Mouse (Mus musculus): Measurements from ENCODE around the gene Cox4i2.
A peak's percentile ranks its signal among the peaks of the same experiment; 100 is the strongest.

The Cox4i2 gene

DNA sequence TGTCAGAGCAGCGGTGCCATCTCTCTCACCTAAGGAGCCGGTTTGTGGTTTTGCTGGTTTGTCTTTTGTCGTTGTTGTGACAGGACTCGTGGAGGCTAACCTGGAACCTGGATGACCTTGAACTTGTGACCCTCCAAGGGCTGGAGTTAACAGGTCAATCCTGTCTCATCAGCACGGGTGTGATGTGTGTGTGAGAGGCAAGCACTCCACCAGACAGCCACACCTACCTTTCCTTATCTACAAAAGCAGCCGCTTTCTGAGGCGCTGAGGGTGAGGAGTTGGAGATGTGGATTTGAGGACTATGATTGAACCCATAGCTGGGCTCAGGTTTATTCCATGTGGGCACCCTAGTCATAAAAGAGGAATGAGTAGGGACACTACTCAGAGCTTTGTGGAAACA, 15.7 kb downstream of the Cox4i2 start:
- no peak for DNase-seq

DNA sequence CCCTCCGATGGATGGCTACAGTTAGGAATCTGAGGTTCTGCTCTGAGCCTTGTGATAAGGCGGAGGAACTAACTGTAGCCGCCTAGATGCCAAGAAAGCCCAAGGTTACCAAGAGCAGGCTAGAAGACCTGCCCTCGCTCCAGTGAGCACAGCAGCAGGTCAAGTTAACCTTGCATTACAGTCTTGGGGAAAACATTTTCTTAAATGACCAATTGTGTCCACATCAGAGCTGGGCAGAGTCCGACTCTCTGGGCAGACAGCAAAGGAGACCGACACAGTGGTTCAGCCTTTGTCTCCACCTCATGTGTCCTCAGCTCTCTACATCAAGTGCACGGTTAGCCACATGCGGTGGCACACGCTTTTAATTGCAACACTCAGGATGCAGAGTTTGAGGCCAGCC, 17.6 kb downstream of the Cox4i2 start:
- no peak for DNase-seq

DNA sequence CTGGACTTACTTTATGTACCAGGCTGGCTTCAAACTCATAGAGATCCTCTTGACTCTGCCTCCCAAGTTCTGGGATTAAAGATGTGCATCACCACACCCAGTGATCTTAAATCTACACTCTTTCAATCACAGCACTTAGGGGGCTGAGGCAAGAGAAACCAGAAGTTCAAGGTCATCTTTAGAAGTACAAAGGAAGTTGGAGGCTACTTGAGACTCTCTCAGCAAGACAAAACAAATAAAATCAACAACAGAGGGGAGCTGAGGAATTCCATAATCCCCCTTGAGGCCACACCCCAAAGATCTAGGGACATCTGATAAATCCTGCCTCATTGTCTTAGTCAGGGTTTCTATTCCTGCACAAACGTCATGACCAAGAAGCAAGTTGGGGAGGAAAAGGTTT, 18.3 kb downstream of the Cox4i2 start:
- DNase-seq = no peak

DNA sequence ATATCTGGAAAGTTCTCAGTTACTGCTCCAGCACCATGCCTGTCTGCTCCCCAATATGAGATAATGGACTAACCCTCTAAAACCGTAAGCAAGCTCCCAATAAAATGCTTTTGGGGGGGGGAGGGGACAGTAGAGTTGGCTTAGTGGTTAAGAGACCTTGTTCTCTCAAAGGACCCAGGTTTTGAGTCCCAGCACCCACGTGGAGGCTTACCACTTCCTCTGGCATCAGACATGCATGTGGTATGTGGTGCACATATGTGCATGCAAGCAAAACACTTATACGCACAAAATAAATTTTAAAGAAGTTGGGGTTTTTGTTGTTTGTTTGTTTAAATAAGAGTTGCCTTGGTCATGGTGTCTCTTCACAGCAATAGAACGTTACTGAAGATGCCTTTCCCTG, 21.4 kb downstream of the Cox4i2 start:
- no peak for DNase-seq

DNA sequence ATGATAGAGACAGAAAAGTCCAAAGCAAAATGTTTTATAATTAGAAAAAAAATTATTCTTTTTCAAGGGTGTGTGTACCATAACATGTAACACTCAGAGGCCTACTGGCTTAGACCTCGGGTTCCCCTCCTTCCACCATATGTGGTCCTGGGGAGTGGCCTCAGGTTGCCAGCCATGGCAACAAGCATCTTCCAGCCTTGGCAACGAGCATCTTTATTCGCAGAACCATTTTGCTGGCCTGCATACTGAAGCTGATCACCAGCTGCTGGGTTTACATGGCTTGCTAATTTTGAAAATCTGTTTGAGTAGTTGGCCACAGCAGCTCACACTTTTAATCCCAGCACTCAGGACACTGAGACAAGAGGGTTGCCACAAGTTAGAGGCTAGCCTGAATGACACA, 22.0 kb downstream of the Cox4i2 start:
- DNase-seq = peak in 1 of 2 experiments; percentile 38

DNA sequence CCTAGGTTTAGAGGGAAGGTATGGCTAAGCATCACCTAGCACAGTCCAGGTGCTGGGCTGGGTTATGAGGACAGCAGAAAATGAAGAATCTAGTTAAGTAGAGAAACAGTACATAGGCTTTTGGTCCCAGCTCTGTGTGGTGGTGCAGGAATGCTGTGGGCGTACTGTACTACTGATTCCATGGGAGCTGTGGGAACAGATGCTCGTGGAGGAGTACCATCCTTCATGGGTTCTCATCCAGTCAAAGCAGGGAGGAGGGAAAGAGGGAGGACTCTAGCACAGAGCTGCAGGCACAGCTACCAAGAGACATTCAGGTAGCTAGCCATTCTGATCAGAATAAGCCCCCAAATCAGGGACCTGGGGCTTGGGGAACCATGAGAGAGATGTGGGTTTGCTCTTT, 22.5 kb downstream of the Cox4i2 start:
- DNase-seq = peak in 1 of 2 experiments; percentile 16

DNA sequence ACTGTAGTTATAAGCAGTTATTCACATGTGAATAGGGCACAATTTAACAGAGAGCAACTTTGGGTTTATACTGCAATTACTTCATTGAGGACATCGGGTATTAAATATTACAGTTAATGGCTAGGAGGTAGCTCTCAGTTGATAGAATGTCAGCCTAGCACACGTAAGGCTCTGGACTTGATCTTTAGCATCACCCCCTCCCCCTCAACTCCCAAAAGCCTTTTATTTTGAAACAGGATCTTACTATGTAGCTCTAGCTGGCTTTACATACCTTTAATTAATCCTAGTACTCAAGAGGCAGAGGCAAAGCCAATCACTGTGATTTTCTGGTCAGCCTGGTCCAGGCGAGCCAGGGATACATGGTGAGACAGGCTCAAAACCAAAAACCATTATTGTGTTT, 23.1 kb downstream of the Cox4i2 start:
- no peak for DNase-seq

DNA sequence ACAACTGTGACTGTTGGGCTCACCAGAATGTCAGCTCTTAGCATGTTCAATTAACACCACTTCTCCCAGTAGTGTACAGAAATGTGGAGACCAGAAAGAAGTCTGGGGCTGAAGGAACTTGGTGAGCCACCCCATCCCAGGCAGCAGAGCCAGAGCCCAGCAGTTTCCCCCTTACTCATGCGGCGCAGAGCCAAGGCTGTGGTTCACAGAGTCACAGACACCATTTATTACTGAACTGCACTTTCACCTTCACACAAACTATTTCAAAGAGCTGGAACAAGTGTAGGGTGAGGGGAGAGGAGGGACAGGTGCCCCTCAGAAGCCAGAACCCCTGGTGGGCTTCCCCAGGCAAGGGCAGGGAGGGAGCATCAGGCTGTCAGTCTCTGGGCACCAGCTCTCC, 26.5 kb downstream of the Cox4i2 start:
- peak in 1 of 2 experiments; percentile 9 for DNase-seq

DNA sequence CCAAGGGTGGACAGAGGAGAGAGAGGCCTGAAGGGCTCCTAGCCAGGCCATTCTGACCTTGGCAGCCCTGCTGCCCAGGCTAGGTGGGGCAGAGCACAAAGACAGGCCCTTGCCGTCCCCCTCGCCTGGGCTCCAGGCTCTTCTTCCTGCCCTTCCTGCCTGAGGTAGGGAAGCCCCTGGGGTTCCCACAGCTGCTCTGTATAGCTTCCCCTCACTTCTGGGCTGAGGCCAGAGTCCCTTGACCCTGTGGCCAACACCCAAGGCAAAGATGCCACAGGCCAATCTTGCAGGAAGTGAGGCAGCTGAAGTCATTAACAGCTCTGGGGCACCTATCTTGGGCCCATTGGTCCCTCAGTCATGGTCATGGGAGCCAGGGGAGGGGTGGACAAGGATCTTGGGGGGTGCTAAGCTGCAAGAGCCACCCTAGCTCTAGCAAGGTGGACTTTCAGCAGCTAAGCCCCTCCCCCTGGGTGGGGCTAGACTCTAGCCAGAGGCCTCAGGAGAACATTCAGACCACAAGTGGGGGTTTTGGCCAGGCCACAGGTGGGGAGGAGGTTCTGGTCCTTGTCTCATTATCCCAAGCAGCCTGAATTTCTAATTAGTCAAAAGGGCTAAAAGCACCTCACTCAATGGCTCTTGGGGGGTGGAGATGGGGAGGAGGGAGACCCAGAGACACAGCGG, 27.2 kb downstream of the Cox4i2 start:
- DNase-seq = peak in 1 of 2 experiments; percentile 33

DNA sequence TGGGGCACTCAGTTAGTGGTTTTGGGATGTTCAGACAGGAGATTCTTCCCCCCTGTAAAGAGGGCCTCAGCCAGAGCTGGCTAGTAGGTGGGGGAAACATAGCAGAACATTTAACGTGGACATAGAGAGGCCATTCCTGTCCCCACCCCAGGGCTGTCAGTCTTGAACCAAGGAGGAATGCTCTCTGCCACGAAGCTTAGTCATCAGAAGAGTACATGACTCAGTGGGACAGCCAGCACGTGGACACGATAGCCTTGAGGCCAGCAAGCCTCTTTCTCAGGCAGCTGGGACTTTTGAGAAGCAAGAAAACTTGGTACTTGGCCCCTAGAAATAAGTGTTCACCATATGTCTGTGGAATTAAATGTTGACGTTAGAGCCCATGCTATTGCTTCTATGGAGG, 28.7 kb downstream of the Cox4i2 start:
- DNase-seq = peak in 1 of 2 experiments; percentile 18

DNA sequence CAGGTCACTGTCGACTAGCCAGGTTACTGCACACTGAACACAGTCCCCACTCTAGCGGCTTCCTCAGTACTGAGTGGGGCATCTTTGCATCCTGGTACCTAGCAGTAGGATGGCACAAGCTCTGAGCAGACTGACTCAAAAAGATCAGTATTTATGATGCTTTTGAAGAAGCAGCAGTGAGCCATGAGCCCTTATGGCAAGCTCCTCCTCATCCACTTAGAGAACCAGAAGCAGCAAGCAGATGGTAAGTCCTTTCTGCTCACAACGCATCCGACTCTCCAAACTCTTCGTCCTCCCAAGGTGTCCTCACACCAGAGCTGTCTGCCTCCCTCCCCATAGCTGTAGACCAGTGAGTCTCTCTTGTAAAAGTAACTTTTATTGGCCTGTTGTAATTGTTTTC, 29.3 kb downstream of the Cox4i2 start:
- peak in 1 of 2 experiments; percentile 14 for DNase-seq

DNA sequence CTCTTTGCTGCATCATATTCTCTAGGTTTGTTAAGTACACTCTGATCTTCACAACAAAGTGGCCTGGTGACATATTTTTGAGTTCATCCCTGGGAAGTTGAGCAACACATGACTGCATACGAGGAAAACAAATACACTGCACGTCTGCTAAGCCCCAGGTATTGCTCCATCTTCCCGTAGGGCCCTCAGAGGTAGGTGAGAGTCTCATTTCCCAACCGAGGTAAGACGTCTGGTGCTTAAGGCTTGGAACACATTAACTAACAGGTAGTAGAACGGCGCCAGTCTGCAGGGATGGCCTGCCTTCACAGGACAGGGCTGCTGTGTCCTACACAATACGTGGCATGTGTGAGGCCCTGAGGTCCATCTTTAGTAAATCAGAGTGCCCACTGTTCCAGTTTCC, 30.7 kb downstream of the Cox4i2 start:
- peak in 1 of 2 experiments; percentile 24 for DNase-seq

DNA sequence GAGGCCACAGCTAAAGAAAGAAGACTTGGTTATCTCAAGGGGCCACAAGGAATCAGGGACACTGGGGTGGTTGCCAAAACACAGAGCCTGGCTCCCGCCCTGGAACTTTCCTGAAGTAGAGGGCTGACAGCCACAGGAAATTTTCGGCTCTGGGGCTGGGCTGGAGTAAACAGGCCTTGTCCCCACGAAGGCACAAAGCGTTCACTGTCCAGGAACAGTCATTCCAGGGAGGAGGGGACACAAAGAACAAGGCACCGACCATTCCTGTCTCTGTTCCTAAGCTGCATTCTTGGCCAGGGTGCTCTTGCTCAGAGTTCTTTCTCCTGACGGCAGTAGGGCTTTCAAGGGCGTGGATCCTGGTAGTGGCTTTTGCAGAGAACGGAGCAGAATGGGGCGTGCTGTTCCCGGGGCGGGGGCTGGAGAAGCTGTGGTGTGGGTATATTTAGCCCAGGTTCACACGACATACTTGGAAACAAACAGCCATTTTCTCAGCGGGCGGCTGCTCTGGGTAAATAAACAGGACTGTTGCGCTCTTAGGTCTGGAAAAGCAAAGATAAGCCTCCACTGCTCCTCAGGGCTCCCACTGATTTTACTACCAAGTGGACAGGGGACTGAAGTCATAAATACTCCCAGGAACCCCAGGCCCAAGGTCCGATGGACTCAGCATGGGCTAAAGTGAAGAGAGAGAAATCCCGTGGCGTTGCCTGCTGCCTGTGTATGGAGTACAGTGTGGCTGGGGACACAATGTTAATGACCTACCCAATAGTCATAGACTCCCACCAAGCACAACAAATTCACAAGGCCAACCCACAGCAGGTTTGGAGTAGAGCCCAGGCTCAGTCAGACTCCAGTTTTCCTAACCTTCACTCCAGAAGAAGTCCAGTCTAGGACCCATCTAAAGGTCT, 31.7 kb downstream of the Cox4i2 start:
- DNase-seq = peak; percentile 87 to 89

DNA sequence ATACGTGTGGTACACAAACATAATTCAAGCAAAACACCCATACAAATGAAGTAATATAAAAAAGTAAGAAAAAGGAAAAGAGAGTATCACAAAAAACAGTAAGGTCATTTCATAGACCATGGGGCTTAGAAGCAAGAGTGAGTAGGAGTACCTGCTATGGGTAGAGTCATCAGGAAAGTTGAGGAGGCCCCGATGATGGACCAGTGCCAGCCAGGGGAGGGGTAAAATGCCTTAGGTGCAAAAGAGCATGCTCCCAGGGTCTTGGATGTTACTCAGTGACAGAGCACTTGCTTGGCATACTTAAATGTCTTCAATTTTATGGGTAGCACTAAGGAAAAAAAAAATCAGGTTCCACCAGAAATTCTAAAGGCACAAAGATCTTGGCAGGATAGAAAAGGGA, 33.2 kb downstream of the Cox4i2 start:
- peak; percentile 18 to 49 for DNase-seq

DNA sequence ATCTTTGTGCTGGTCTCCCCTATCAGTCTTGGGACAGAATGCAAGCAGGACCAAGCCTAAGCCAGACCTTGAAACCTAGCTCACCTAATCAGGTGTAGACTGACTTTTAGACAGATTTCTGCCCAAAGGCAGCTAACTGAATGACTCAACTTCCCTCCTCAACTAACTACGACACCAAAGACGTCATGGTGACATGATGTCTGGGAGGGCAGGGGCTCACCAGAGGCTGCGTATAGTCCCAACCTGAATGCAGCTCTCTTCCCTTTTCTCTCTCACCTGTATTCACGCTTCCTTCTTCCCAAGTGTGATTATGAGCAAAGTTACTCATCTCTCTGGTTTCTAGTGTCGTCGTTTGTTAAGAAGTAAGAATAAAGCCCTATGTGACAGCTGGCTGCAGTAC, 33.6 kb downstream of the Cox4i2 start:
- peak in 1 of 2 experiments; percentile 12 for DNase-seq

DNA sequence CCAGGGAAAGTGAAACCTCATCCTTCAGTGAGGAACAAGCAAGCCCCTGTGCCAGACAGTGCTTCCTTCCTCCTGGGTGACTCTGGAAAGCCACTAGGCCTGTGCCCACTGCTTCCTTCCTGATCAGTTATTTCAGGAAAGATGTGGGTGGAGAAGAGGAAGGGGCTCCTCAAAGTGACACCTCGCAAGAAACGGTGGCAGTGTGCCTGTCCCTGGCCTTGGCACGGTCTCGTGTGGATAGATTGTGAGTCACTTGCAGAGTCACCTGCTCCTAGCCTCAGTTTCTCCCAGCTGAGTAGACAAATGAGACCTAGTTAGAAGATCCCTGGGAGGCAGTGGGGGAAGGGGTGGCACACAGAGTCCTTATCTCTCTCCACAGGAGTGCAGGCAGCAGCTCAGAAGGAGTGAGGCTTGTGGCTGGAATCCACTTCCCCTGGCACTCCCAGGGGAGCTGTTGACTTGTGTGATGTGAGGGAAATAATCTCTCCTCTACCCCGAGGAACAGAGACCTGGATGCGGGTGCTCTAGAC, 35.0 kb downstream of the Cox4i2 start:
- DNase-seq = peak; percentile 62 to 63

DNA sequence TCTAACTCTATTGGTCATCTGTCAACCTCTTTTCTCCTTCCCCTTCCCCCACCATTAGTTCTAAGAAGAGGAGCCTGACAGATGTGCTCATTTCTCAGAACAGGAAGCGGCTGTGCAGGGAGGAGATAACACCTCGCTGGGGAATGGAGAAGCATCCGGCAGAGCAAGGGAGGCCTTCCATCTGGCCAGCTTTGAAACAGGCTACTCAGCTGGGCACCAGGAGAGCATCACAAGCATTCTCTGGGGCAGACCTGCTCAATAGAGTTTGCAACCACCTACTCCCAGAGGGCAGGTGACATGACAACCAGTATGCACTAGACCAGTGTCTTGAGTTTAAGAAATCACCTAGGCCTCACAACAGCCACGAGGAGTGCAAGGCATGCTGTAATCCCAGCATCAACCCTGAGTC, 35.6 kb downstream of the Cox4i2 start:
- DNase-seq = peak; percentile 18 to 36

DNA sequence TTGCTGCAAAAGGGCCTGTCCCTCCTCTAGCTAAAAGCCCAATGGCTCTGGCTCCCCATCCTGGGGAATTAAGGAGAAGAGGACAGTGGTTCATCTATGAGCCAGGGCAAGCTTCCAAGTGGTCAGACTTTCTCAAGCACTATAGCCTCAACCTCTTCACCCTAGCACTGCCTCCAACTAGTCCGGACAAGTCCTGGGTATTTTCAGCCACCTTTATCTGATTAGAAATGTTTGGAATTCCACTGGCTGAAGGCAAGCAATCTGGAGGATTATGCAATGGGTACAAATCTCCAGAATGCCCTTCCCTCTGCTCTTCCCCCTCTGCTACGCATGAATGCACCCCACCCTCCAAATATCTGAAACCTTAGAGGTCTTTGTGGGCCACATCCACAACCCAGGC, 38.5 kb downstream of the Cox4i2 start:
- DNase-seq = peak; percentile 11 to 19

DNA sequence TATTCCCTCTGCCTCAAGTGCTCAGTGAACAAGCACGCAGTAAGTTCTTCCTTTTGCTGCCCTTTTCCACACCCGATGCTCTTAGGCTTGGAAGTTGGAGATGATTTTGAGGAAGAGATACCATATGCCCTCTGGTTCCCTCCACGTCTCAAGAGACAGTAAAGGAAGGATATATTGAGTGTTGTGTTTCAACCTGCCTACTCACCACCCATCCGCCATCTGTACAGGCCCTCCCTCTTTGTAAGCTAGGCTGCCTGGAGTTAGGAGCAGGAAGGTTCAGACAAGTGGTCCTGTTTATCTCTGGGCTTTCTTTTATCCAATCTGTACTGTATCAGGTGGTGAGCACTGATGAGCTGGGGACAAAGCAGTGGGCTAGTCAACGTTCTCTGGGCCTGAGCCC, 39.4 kb downstream of the Cox4i2 start:
- DNase-seq = peak; percentile 6 to 17

DNA sequence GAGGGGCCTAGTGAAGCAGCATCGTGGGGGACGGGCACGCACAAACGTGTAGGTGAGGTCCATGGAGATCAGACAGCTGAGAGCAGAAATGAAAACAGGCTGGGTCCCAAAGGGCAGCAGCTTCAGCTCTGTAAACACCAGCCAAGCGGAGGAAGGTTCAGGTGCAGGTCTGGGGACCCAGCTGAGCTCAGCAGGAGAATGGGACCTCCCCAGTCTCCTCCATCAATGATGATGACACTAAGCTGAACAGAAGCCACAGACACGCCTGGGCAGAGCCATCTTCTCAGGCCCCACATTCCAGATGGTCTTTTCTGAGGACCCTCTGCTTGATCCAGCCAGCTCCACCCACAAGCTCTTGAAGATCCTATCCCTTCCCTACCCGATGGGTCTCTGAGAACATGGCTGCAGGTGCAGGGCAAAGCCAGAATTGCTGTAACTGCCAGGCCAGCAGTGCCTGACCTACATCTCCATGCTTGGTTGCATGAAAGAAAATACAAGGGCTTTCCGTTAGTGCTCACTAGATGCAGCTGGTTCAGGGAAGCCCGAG, 40.4 kb downstream of the Cox4i2 start:
- DNase-seq = peak; percentile 38 to 49

DNA sequence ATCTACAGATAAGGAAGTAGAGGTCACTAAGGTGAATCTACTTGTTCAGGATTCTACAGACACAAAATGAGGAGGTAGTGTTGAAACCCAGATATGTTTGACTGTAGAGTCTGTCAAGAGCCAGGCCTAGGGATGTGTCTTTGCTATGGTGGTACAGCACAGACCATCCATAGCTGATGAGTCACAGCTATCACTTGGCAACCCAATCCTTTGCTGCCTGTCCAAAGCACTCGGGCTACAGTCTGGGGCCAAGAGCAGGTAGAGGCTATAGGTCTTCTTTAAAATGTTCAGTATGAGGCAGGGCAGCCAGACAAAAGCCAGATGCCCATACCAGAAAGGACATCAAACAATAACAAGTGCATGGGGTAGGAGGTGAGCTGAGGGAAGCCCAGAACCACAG, 43.6 kb downstream of the Cox4i2 start:
- DNase-seq = peak; percentile 21 to 44

DNA sequence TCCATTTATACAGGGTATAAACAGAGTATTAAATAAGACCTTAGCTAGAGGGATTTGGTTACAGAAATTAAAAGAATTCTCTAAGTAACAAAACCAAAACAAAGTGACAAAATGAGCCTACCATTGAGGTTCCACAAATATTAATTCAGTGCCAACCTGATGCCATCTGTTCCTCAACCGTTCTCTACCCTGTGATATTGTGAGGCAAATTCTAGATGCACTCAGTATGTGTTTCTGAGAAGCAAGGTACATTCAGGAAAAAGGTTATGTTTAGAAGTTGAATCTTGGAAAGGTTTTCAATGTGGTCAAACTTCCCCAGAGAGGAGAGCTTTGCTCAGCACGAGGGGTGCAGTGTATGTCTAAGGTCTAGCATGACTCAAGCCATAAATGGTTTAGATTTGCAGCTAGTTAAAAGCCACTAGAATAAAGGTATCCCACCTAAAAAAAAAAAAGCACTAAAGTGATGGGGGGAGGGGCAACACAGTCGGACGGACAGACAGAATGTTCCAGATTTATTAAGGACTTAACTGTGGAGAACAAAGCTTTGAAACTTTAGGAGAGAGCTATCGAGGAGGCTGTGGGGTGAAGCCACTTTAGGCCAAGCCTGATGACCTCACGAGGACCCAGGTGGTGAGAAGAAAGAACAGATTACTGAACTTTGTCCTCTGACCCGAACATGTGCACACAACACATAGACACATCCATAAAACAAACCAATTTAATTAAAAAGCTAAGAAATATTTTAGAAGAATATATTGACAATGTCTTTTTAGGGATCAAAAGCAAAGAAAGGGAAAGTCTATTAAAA, 46.2 kb downstream of the Cox4i2 start:
- peak in 1 of 2 experiments; percentile 58 for DNase-seq

DNA sequence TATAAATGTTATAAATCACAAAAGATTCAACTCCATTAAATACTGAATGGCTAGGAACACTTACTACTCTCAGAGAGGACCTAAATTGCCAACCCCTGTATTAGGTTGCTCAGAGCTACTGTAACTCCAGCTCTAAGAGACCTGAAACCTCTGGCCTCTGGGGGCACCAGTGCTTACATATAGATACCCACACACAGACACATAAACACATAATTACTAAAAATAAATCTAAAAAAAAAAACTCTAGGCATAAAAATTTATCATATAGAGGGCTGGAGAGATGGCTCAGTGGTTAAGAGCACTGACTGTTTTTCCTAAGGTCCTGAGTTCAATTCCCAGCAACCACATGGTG, 46.8 kb downstream of the Cox4i2 start:
- DNase-seq = no peak
